Mouse (Mus musculus) forebrain, embryonic 11.5 days (tissue): ENCODE measurements around the gene Xrcc5. TPM values are rescaled to one million over a fixed set of nuclear protein-coding genes. Genes with fewer than 3 reads are reported as not detected.

Experiments used
- ATAC-seq: fragments of 200-750 bp; cut with Nextera tagmentation; replicated peaks from 2 replicates; pipeline ENCODE4 v1.8.0; 2017; ENCODE audit warnings: moderate TSS enrichment; ENCODE audit not compliant: low FRiP score
- DNase-seq: peaks from one replicate; pipeline ENCODE4 v3.0.0-alpha.2; 2017; ENCODE audit warnings: low spot score
- H3K27ac ChIP-seq: fragments of 300-500 bp; sonication (generic); 2 replicates; pipeline ENCODE4 v1.5.1; 2014; ENCODE audit warnings: low read depth, low read length
- H3K27me3 ChIP-seq: fragments of 300-500 bp; sonication (generic); 2 replicates; pipeline ENCODE4 v1.6.1; 2014; ENCODE audit warnings: mild to moderate bottlenecking, low read length, mixed read lengths; ENCODE audit not compliant: control insufficient read depth, insufficient read depth
- H3K36me3 ChIP-seq: fragments of 300-500 bp; sonication (generic); 2 replicates; pipeline ENCODE4 v1.6.1; 2014; ENCODE audit warnings: mild to moderate bottlenecking, low read length, moderate library complexity, mixed read lengths; ENCODE audit not compliant: control insufficient read depth, insufficient read depth
- H3K4me1 ChIP-seq: fragments of 300-500 bp; sonication (generic); replicated peaks from 2 replicates; pipeline ENCODE4 v1.6.1; 2014; ENCODE audit warnings: low read length, mixed read lengths; ENCODE audit not compliant: control insufficient read depth, insufficient read depth
- H3K4me2 ChIP-seq: fragments of 300-500 bp; sonication (generic); 2 replicates; pipeline ENCODE4 v1.6.1; 2014; ENCODE audit warnings: low read depth, mild to moderate bottlenecking, low read length, moderate library complexity, mixed read lengths; ENCODE audit not compliant: severe bottlenecking
- H3K4me3 ChIP-seq: fragments of 300-500 bp; sonication (generic); 2 replicates; pipeline ENCODE4 v1.5.1; 2014; ENCODE audit warnings: low read depth, low read length
- H3K9ac ChIP-seq: fragments of 300-500 bp; sonication (generic); 2 replicates; pipeline ENCODE4 v1.6.1; 2014; ENCODE audit warnings: low read length
- H3K9me3 ChIP-seq: fragments of 300-500 bp; sonication (generic); 2 replicates; pipeline ENCODE4 v1.6.1; 2016; ENCODE audit warnings: low read length, mixed read lengths; ENCODE audit not compliant: control insufficient read depth
- WGBS: fragments of 180-500 bp; shearing (Covaris S2); extraction: QIAGEN DNeasy Blood & Tissue Kit; methylation state at CpG from one replicate; pipeline ENCODE4 v1.1.7; 2014; 5-methylcytosine and 5-hydroxymethylcytosine counted together
- polyA plus RNA-seq: library from polyadenylated mRNA; unstranded; fragments of >200 nt; fragmentation: Nextera tagmentation; extraction: Ambion mirVana; gene quantifications from 2 replicates; pipeline ENCODE4 v1.2.1, GENCODE M21; 2014

Gene Xrcc5
- polyA plus RNA-seq, 1 experiment from 2014 or later, result 53.3 TPM

DNA sequence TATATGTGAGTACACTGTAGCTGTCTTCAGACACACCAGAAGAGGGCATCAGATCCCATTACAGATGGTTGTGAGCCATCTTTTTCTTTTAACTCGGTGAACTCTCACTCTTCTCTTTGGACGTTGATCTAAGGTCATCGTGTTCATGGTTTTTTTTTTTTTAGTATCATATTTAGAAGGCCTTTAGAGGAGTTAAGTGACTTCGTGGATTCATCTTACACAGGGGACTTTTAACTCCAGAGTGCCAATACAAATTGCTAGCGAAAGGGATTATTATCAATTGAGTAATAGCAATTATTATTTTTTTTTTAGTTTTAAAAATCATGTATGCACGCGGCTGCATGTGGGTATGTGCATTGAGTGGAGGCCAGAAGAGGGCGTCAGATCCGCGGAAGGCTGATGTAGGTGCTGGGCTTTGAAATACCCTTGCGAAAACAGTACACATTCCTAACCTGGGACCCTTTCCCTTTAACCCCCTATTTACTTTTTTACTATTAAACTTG lies 491 bp upstream of the Xrcc5 start:
- Histone ChIP-seq H3K27me3 (no peaks in the 10 kb centered on the region), H3K9me3 (no peaks in the 10 kb centered on the region), H3K4me1 (no peaks in the 10 kb centered on the region), H3K36me3 (no peaks in the 10 kb centered on the region), H3K27ac (peak overlapping the region; percentile 82), H3K4me2 (peak overlapping the region; percentile 53), H3K4me3 (peak overlapping the region; percentile 56; the same call in 1 of the 2 replicates), H3K9ac (peak overlapping the region; percentile 88)
- ATAC-seq (peak; percentile 85), DNase-seq (no peak)
- WGBS, result 4% methylated on average over 11 of the region's 11 CpGs

DNA sequence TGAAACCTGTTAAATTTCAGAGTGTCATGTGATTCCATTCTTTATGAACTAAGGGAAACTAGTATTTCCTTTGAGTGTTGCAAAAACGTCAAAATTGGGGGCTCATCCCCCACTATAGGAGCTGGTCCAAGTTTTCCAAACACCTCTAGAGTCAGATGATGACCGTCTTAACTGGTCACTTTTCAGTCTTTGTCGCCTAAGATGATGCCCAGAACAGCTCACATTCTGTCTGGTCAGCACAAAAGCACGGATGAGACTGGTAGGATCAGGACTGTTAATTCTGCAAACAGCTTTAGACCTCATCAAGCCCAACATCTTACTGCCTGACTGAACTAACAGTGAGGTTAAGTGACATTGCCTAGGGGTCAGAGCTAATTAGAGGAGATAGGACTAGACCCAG lies 1.7 kb downstream of the Xrcc5 start:
- 62% methylated on average over 4 of the region's 4 CpGs for WGBS

DNA sequence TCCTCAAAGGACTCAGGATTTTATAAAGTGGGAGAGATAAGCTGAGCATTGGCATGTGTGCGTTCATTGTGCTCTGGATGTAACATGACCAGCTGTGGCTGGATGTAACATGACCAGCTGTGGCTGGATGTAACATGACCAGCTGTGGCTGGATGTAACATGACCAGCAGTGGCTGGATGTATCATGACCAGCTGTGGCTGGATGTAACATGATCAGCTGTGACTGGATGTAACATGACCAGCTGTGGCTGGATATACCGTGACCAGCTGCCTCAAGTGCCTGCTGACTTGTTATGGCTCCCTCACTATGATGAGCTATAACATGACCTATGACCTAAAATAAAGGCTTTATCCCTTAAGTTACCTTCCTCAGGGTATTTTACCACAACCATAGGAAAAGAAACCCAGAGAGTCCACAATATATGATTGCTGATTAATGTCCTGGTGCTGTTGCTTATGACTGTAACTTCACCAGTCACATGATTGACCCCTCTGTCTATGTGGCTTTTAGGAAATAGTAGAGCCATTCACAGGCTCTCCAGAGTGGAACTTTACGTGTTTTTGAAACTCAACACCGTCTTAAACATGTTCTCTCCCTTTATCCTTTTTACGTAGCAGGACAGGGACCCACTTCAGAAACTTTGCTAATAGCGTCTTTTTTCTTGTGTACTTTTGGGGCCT lies 2.7 kb downstream of the Xrcc5 start:
- Histone ChIP-seq H3K27me3 (no peaks in the 10 kb centered on the region), H3K9ac (no peak overlapping the region), H3K36me3 (no peaks in the 10 kb centered on the region; the same call in 1 of the 2 replicates), H3K27ac (no peak overlapping the region), H3K4me3 (no peak overlapping the region), H3K4me2 (no peak overlapping the region), H3K9me3 (no peaks in the 10 kb centered on the region), H3K4me1 (no peaks in the 10 kb centered on the region)
- no peak for DNase-seq
- no peak for ATAC-seq
- WGBS, result 63% methylated on average over 6 of the region's 6 CpGs

More for the DNA sequence above, 1.7 kb downstream of the Xrcc5 start:
- Histone ChIP-seq H3K4me1 (no peaks in the 10 kb centered on the region), H3K27me3 (no peaks in the 10 kb centered on the region), H3K9me3 (no peaks in the 10 kb centered on the region), H3K9ac (no peak overlapping the region), H3K4me3 (no peak overlapping the region), H3K4me2 (no peak overlapping the region), H3K36me3 (no peaks in the 10 kb centered on the region; the same call in 1 of the 2 replicates), H3K27ac (no peak overlapping the region)
- no peak for ATAC-seq
- no peak for DNase-seq

- no peak for ATAC-seq
- no peak overlapping the region for H3K9ac ChIP-seq
- 84% methylated on average over 9 of the region's 9 CpGs for WGBS
- peaks cover 2% of the 10 kb centered on the region; the same call in 1 of the 2 replicates for H3K36me3 ChIP-seq
- H3K4me3 ChIP-seq, result no peak overlapping the region
- H3K4me1 ChIP-seq, result no peaks in the 10 kb centered on the region
- H3K27me3 ChIP-seq, result no peaks in the 10 kb centered on the region
- no peaks in the 10 kb centered on the region for H3K9me3 ChIP-seq
- no peak for DNase-seq
- no peak overlapping the region for H3K27ac ChIP-seq
- H3K4me2 ChIP-seq, result no peak overlapping the region
These were observed 5.6 kb downstream of the Xrcc5 start for GRCm38 (mm10) chr1:72312701-72313398.

- peak; percentile 33; the same call in 1 of the 2 replicates for ATAC-seq
- no peaks in the 10 kb centered on the region for H3K4me1 ChIP-seq
- no peak for DNase-seq
- H3K4me2 ChIP-seq, result no peak overlapping the region
- no peak overlapping the region for H3K27ac ChIP-seq
- no peaks in the 10 kb centered on the region for H3K27me3 ChIP-seq
- 75% methylated on average over 5 of the region's 5 CpGs for WGBS
- peaks cover 2% of the 10 kb centered on the region; the same call in 1 of the 2 replicates for H3K36me3 ChIP-seq
- no peak overlapping the region for H3K9ac ChIP-seq
- H3K9me3 ChIP-seq, result no peaks in the 10 kb centered on the region
- no peak overlapping the region for H3K4me3 ChIP-seq
These were observed 6.3 kb downstream of the Xrcc5 start for GRCm38 (mm10) chr1:72313399-72314039.

- Histone ChIP-seq H3K4me2 (no peak overlapping the region), H3K9me3 (no peaks in the 10 kb centered on the region), H3K27me3 (no peaks in the 10 kb centered on the region), H3K27ac (no peak overlapping the region), H3K9ac (no peak overlapping the region), H3K4me3 (no peak overlapping the region), H3K36me3 (peaks cover 2% of the 10 kb centered on the region; the same call in 1 of the 2 replicates), H3K4me1 (no peaks in the 10 kb centered on the region)
- DNase-seq, result no peak
- WGBS, result 85% methylated on average over 4 of the region's 4 CpGs
- ATAC-seq, result no peak
These were observed 8.2 kb downstream of the Xrcc5 start for GRCm38 (mm10) chr1:72315447-72315846.

DNA sequence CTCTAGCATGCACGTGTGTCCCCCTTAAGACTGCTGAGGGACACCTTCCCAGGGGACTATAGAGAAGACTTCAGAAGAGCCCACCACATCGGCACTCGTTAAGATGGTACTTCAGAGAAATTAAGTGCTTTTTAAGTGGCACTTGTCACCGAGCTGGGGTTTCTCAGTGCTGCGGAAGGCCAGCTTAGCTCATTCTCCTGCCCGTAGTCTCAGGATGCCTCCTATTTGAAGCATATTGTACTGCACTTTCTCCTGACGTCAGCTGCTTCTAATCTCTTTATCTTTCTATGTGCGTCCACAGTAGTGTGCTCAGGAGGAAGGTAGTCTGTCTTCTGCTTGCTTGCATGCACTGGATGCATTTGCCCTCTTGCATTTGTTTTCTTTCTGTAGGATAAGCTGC lies 9.2 kb downstream of the Xrcc5 start:
- no peak for ATAC-seq
- Histone ChIP-seq H3K4me2 (no peak overlapping the region), H3K4me3 (no peak overlapping the region), H3K9me3 (no peaks in the 10 kb centered on the region), H3K9ac (no peak overlapping the region), H3K27ac (no peak overlapping the region), H3K4me1 (no peaks in the 10 kb centered on the region), H3K27me3 (no peaks in the 10 kb centered on the region), H3K36me3 (peaks cover 2% of the 10 kb centered on the region; the same call in 1 of the 2 replicates)
- no peak for DNase-seq
- WGBS, result 71% methylated on average over 8 of the region's 8 CpGs

DNA sequence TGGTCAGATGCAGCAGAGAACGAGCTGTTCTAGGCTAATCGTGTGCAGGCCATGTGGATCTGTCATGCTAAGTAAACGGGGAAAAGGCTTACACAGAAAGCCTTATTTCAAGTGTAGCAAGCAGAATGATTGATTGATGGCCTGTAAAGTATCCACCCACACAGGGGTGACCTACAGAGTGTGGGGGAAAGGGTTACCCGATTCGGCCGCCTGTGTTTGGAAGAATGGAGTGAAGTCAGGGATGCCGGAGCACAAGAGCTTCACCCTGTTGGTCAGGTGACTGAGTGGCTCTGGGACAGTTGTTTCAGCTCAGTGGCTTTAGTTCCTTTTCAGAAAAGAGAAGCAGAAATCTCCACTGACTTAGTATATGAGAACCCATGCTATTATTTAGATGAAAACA lies 9.7 kb downstream of the Xrcc5 start:
- Histone ChIP-seq H3K36me3 (peaks cover 2% of the 10 kb centered on the region; the same call in 1 of the 2 replicates), H3K9ac (no peak overlapping the region), H3K4me2 (no peak overlapping the region), H3K27ac (no peak overlapping the region), H3K4me3 (no peak overlapping the region), H3K27me3 (no peaks in the 10 kb centered on the region), H3K4me1 (no peaks in the 10 kb centered on the region), H3K9me3 (no peaks in the 10 kb centered on the region)
- ATAC-seq (no peak), DNase-seq (no peak)
- 86% methylated on average over 7 of the region's 7 CpGs for WGBS
